Mouse (Mus musculus): ENCODE measurements at regions not wholly inside any gene's neighbourhood (a gene's known extent, or its start where the extent isn't known, plus 50 kb on each side); places are given as distances from the start of the nearest gene placed in this dataset.

DNA sequence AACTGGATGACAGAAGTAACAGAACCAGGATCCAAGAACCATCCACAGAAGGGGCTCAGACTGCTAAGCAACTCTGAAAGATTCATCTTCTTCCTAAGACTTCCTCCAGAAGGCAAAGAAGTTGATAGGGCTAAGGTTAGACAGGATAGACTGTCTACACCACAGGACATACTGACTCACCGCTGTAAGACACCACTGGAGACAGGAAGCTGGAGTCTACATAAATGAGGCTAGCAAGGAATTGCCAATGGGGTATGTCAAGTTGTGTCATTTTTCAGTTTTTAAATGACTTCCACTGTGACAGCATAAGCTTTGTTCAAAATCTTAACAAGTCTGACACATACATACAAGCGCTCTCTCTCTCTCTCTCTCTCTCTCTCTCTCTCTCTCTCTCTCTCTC is 645.4 kb upstream of the Gm10131 start:
- DNase-seq (ENCODE audit: inconsistent ontology term), result no peak

DNA sequence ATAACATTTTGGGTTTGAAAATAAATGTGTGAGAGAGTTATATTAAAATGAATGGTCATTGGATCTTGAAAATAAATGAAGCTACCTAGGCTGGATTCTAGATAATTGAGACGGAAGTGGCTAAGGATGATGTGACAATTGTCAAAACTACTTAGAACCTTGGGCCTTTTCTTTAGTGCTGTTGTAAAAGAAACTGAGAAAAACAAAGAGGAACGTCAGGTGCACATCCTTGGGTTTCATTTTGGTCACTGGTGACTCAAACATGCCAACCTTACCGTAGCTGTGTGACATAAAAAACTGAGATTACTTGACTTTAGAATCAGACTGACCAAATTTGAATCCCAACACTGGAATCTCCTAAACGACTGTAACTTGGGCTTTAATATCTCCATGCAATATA is 644.6 kb upstream of the Gm10131 start:
- no peak for DNase-seq (ENCODE audit: inconsistent ontology term)

DNA sequence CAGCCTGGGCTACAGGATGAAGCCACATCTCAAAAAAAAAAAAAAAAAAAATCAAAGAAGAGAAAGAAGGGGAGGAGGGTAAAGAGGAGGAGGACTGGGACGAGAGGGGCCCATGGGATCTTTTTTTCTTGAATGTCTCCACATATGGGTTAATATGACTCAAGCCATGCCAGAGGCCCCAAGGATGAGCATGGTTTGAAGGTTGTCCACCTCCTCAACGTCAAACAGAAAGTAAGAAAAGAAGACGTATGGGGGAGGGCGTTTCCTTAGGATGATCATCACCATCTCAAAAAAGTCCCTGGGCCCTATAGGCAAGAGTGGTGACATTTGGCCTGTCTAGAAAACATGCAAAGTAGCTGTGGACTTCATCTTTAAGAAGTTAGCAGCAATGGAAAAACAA is 643.9 kb upstream of the Gm10131 start:
- no peak for DNase-seq (ENCODE audit: inconsistent ontology term)

DNA sequence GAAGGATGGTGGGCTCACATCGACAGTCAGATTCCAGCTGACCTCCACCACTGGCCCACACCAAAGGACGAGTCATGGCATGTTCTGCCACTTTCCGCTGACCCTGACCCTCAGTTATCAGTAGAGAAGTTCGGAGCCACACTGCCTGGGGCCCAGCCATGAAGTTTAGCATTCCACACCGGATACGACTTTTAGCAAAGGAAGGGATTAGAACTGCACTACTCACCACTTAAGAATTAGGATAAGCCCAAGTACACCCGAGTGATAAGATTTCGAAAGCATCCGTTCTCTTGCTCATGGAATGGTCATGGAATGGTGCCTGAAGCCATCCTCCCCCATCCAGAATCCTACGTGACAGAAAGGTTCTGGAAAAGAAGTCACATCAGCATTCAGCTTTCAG is 641.5 kb upstream of the Gm10131 start:
- no peak for DNase-seq (ENCODE audit: inconsistent ontology term)

GRCm38 (mm10) chr8:34748521-34748920 is 637.0 kb upstream of the Gm10131 start:
- DNase-seq (ENCODE audit: inconsistent ontology term), result no peak

GRCm38 (mm10) chr8:34745706-34746105 is 634.2 kb upstream of the Gm10131 start:
- no peak for DNase-seq (ENCODE audit: inconsistent ontology term)

GRCm38 (mm10) chr8:34744682-34745081 is 633.1 kb upstream of the Gm10131 start:
- DNase-seq (ENCODE audit: inconsistent ontology term), result peak; percentile 48

DNA sequence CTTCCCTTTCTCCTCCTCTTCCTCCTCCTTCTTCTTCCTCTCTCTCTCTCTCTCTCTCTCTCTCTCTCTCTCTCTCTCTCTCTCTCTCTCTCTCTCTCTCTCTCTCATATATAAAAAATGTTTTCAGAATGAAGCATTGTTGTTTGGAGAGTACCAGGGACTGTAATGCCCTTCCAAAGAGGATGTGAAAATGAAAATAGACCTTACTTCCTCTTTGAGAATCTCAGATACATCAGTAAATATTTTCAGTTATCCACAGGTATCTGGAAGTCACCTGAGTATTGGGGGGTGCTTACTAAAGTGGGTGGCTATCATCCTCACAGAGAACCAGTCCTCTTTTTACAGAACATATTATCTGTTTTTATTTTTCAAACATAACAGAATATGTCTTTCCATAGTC is 632.6 kb upstream of the Gm10131 start:
- DNase-seq (ENCODE audit: inconsistent ontology term), result no peak

DNA sequence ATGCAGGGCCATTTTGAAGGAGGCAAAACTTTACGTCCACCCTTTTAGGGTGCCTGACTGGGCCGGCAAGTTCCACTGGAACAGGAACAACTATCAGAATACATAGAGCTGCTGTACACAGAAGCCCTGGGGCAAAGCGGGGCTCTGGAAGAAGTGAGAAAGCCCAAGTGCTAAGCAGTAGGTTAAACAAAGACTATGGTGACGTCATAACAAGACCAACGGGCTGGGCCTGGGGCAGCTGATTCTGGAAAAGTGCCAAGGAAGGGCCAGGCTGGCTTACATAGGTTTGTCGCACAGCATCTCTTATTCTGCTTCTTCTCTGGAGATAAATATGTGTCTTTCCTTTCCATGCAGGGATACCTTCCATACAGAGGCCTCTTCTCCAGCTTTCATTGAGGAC is 631.6 kb upstream of the Gm10131 start:
- peak; percentile 26 for DNase-seq (ENCODE audit: inconsistent ontology term)

- no peak for DNase-seq (ENCODE audit: inconsistent ontology term)
Observed at GRCm38 (mm10) chr8:34740836-34741235, 629.3 kb upstream of the Gm10131 start.

GRCm38 (mm10) chr8:34739836-34740804 is 628.6 kb upstream of the Gm10131 start:
- DNase-seq (ENCODE audit: inconsistent ontology term), result no peak

GRCm38 (mm10) chr8:34736214-34736613 is 624.7 kb upstream of the Gm10131 start:
- DNase-seq (ENCODE audit: inconsistent ontology term), result no peak

DNA sequence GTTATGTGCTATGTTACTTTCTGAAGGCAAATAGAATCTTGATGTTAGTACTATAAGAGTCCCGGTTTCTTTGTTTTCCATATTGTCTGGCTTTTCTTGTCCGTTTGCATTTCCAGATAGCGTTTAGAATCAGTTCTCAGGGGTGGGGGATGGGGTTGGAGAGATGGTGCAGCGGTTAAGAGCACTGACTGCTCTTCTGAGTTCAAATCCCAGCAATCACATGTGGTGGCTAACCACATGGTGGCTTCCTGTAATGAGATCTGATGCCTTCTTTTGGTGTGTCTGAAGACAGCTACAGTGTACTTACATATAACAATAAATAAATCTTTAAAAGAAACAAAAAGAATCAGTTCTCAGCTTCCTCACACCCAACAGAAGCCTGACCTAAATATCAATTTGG is 623.5 kb upstream of the Gm10131 start:
- DNase-seq (ENCODE audit: inconsistent ontology term), result no peak

DNA sequence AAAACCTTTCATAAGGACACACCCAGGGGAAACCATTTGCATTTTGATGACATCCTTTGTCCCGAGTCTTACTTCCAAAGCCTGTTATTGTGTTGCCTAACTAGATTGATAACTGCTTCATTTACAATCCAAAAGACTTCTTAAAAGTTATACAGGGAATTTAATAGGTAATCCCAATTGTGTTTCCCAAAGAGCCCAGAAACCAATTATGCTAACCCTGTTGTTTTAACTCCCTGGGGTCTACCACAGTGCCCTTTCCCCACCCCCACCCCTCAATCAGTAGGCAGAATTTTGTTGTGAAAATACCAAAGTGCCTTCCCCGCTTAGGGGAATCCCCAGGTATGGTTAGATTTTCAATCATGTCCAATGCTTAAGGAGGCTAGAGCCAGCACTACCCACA is 621.3 kb upstream of the Gm10131 start:
- DNase-seq (ENCODE audit: inconsistent ontology term), result no peak

DNA sequence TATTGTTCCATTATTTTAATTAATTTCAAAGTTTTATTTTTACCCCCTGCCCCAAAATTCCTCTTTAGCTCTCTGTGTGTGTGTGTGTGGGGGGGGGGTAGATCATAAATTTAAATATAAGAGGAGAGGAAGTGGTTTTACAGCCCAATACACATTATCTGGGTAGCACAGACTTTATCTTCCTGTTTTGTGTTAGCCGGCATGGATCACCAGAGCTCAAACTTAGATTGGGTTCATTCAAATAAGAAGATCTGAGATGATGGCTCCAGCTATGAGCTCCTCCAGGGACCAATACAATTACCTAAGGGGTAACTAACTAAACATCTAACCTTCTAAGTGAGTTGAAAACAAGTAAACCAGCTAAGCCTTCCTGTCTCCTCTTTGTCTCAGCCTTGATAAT is 620.8 kb upstream of the Gm10131 start:
- DNase-seq (ENCODE audit: inconsistent ontology term), result no peak

DNA sequence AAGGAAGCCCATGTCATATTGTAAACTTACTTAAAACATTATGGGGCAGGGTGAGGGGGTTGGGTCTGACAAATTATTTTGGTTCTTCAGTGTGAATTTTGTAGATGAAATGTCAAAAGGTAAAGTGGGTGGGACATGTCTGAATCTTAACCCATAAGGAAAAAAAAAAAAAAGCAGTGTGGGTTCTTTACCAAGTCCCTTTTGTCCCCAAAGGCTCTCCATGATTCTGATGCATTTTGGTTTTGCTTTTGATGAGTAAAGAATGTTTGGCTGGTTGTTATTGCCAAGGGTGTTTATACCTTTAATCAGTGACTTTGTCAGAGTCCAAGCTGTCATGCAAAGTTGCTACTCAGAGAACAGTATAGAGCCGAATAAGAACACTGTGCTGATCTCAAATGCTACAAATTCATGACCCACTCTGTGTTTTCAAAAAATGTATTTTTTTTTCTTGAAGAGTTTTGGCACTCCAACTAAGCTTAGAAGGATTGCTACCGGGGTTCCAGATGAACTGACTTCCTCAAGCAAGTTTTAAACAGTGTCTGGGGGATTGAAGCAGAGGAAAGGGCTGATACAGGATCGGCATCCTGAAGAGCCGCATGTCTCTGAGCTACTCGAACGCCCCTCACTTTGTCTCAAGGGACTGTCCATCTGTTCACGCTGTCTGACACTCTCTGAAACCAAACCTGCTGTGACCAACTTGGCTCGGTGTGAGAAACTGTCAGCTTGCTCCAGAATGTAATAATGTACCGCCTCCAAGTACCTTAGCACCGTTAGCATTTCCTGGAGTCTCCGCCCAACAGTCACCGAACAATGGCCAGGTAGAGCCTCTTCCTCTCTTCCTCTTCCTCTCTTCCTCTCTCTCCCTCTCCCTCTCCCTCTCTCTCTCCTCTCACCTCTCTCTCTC is 619.8 kb upstream of the Gm10131 start:
- DNase-seq (ENCODE audit: inconsistent ontology term), result no peak

DNA sequence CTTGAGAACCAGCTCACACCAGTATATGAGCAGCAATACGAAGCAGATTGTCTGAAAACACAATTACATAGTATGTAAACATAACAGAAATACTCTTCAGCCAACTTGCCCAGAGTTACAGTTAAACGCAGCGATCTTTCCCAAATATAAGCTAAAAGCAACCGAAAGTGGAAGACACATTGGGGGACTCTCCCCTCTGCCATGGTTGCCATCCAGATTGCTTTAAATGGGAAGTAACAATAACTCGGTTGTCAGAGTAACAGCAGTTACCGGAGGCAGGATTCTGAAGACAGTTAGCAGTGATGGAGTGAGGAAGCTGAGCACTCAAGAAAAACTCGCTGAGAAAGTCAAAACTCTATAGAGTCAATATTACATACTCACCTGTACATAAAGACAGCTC is 618.0 kb upstream of the Gm10131 start:
- no peak for DNase-seq (ENCODE audit: inconsistent ontology term)

DNA sequence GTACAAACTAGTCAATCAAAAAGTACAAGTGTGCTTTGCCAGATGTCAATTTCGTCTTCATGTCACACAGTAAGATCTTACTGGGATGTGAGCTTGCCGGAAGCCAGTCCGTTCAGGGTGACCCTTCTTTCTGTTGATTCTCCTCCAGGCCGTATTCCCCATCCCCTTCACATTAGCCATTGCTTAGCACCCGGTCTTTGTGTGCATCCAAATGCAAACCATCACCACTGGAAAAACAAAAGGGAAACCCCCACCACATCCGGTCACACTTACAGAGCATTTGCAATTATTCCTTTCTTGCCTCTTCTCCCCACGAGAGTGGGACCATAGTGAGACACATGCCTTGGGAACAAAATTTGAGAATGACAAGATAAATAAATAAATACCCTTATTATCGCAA is 616.2 kb upstream of the Gm10131 start:
- DNase-seq (ENCODE audit: inconsistent ontology term), result no peak

DNA sequence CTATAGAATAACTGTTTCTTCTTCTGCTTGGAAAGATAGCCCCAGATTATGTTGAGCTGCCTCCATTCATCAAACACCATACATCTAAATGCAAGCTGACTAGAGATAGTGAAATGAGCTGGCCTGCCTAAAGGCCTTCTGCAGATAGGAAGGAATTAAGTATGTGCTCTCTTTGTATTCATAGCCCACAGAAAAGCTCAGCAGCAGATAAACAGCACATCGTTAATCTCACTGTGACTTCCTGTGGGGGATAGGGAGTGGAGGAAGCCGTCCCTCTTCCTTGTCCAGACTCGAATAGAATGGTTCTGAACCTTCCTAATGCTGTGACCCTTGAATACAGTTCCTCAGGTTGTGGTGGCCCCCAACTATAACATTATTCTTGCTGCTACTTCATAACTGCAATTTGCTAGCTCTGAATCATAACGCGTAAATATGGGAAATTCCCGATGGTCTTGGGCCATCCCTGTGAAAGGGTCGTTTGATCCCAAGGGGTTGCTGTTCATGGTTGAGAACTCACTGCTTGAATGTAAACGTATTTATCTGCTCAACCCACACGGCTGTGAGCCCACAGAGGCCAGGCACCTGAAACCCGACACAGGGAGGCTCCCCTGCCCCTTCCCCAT is 614.7 kb upstream of the Gm10131 start:
- no peak for DNase-seq (ENCODE audit: inconsistent ontology term)

GRCm38 (mm10) chr8:34725546-34725945 is 614.0 kb upstream of the Gm10131 start:
- DNase-seq (ENCODE audit: inconsistent ontology term), result no peak

- DNase-seq (ENCODE audit: inconsistent ontology term), result no peak
Observed at GRCm38 (mm10) chr8:34709911-34710733, 598.6 kb upstream of the Gm10131 start.

All from Muller cell, postnatal 12 days (primary cell).